Mouse (Mus musculus) MEL (cell line): ENCODE measurements around the gene Fam173b. TPM values are rescaled to one million over a fixed set of nuclear protein-coding genes. Genes with fewer than 3 reads are reported as not detected.

Experiments
- DNase-seq: peaks from one replicate; pipeline ENCODE4 v3.0.0; 2011; ENCODE audit warnings: low read depth, low spot score
- H3K27ac ChIP-seq: 2 replicates; pipeline ENCODE4 v1.5.1; 2012; ENCODE audit warnings: low read depth, mild to moderate bottlenecking, control low read depth, low read length, moderate library complexity; ENCODE audit not compliant: control insufficient read depth
- H3K27me3 ChIP-seq, 2 experiments: fragments of 150-350 bp in 1 of 2; sonication (generic) in 1 of 2; 2 replicates each; pipeline ENCODE4 v1.6.1; 2012; ENCODE audit warnings: low read length in 2 of 2, mild to moderate bottlenecking in 2 of 2, improper control_type of control experiment in 1 of 2, moderate library complexity in 1 of 2; ENCODE audit not compliant: insufficient read depth in 2 of 2, control insufficient read depth in 1 of 2
- H3K36me3 ChIP-seq, 2 experiments: 2 replicates each; pipeline ENCODE4 v1.6.1; 2012 to 2014; ENCODE audit warnings: low read length in 2 of 2, improper control_type of control experiment in 1 of 2, inconsistent platforms in 1 of 2, mild to moderate bottlenecking in 1 of 2; ENCODE audit not compliant: insufficient read depth in 2 of 2, control insufficient read depth in 1 of 2
- H3K4me1 ChIP-seq, 2 experiments: fragments of 150-350 bp in 1 of 2; sonication (generic) in 1 of 2; 2 replicates each; pipeline ENCODE4 v1.6.1; 2012; ENCODE audit warnings: low read length in 2 of 2, improper control_type of control experiment in 1 of 2, mild to moderate bottlenecking in 1 of 2; ENCODE audit not compliant: insufficient read depth in 2 of 2, control insufficient read depth in 1 of 2
- H3K4me3 ChIP-seq, 2 experiments: fragments of 150-350 bp in 1 of 2; sonication (generic) in 1 of 2; 2 replicates each; pipeline ENCODE4 v1.5.1; 2012; ENCODE audit warnings: low read depth in 2 of 2, low read length in 2 of 2, mild to moderate bottlenecking in 2 of 2, moderate library complexity in 2 of 2, control low read depth in 1 of 2, improper control_type of control experiment in 1 of 2; ENCODE audit not compliant: control insufficient read depth in 1 of 2, insufficient read depth in 1 of 2
- H3K79me2 ChIP-seq: 2 replicates; pipeline ENCODE4 v1.6.1; 2012; ENCODE audit warnings: mild to moderate bottlenecking, low read length, moderate library complexity; ENCODE audit not compliant: control insufficient read depth, poor library complexity, insufficient read depth
- H3K9ac ChIP-seq: 2 replicates; pipeline ENCODE4 v1.6.1; 2012; ENCODE audit warnings: low read depth, mild to moderate bottlenecking, control low read depth, low read length, moderate library complexity; ENCODE audit not compliant: control insufficient read depth, poor library complexity, severe bottlenecking
- H3K9me3 ChIP-seq: fragments of 150-350 bp; sonication (generic); replicated peaks from 2 replicates; pipeline ENCODE4 v1.6.1; 2012; ENCODE audit warnings: mild to moderate bottlenecking, low read length, improper control_type of control experiment, moderate library complexity; ENCODE audit not compliant: insufficient read depth
- BHLHE40 ChIP-seq: IDR thresholded peaks from 2 replicates; pipeline ENCODE4 v1.6.1; 2012; ENCODE audit warnings: low read depth, mild to moderate bottlenecking, inconsistent platforms, low read length, improper control_type of control experiment, borderline replicate concordance
- CHD1 ChIP-seq: IDR thresholded peaks from 2 replicates; pipeline ENCODE4 v1.6.1; 2012; ENCODE audit warnings: low read depth, mild to moderate bottlenecking, inconsistent platforms, low read length, improper control_type of control experiment
- CHD2 ChIP-seq: IDR thresholded peaks from 2 replicates; pipeline ENCODE4 v1.6.1; 2011; ENCODE audit warnings: low read length, improper control_type of control experiment
- CTCF ChIP-seq, 3 experiments: IDR thresholded peaks in 2 of 3; conservative IDR thresholded peaks in 1 of 3; 2 replicates each; pipeline ENCODE4 v1.5.1; 2011 to 2012; ENCODE audit warnings: low read length in 3 of 3, low read depth in 2 of 3, mild to moderate bottlenecking in 2 of 3, improper control_type of control experiment in 1 of 3, inconsistent platforms in 1 of 3, mixed read lengths in 1 of 3, moderate library complexity in 1 of 3; ENCODE audit not compliant: control insufficient read depth in 1 of 3, insufficient read depth in 1 of 3, poor library complexity in 1 of 3, severe bottlenecking in 1 of 3
- E2F4 ChIP-seq: IDR thresholded peaks from 2 replicates; pipeline ENCODE4 v1.6.1; 2011; ENCODE audit warnings: low read depth, low read length, improper control_type of control experiment, borderline replicate concordance
- ELF1 ChIP-seq: IDR thresholded peaks from 2 replicates; pipeline ENCODE4 v1.6.1; 2014; ENCODE audit warnings: low read depth, mild to moderate bottlenecking, inconsistent platforms, low read length, improper control_type of control experiment, moderate library complexity
- EP300 ChIP-seq, 2 experiments: IDR thresholded peaks; 2 replicates each; pipeline ENCODE4 v1.6.1; 2011; ENCODE audit warnings: improper control_type of control experiment in 2 of 2, low read length in 2 of 2, low read depth in 1 of 2, mild to moderate bottlenecking in 1 of 2
- ETS1 ChIP-seq: IDR thresholded peaks from 2 replicates; pipeline ENCODE4 v1.6.1; 2012; ENCODE audit warnings: low read depth, mild to moderate bottlenecking, inconsistent platforms, low read length, improper control_type of control experiment, moderate library complexity
- GABPA ChIP-seq: IDR thresholded peaks from 2 replicates; pipeline ENCODE4 v1.6.1; 2012; ENCODE audit warnings: low read depth, mild to moderate bottlenecking, inconsistent platforms, low read length, improper control_type of control experiment, moderate library complexity
- GATA1 ChIP-seq: IDR thresholded peaks from 2 replicates; pipeline ENCODE4 v1.6.1; 2011; ENCODE audit warnings: low read depth, low read length, improper control_type of control experiment
- KAT2A ChIP-seq: conservative IDR thresholded peaks from 2 replicates; pipeline ENCODE4 v1.6.1; 2012; ENCODE audit warnings: low read depth, low read length, improper control_type of control experiment, inconsistent platforms
- MAX ChIP-seq: IDR thresholded peaks from 2 replicates; pipeline ENCODE4 v1.6.1; 2011; ENCODE audit warnings: low read length, improper control_type of control experiment
- MAZ ChIP-seq: IDR thresholded peaks from 2 replicates; pipeline ENCODE4 v1.6.1; 2012; ENCODE audit warnings: low read depth, mild to moderate bottlenecking, inconsistent platforms, low read length, improper control_type of control experiment
- MEF2A ChIP-seq: IDR thresholded peaks from 2 replicates; pipeline ENCODE4 v1.6.1; 2014; ENCODE audit warnings: low read depth, mild to moderate bottlenecking, inconsistent platforms, low read length, improper control_type of control experiment; ENCODE audit not compliant: poor library complexity, insufficient replicate concordance, severe bottlenecking; ENCODE audit errors: extremely low read depth
- MXI1 ChIP-seq: IDR thresholded peaks from 2 replicates; pipeline ENCODE4 v1.6.1; 2011; ENCODE audit warnings: mild to moderate bottlenecking, low read depth, low read length, improper control_type of control experiment
- MYB ChIP-seq: IDR thresholded peaks from 2 replicates; pipeline ENCODE4 v1.6.1; 2011; ENCODE audit warnings: mild to moderate bottlenecking, low read depth, low read length, improper control_type of control experiment
- MYC ChIP-seq: IDR thresholded peaks from 2 replicates; pipeline ENCODE4 v1.6.1; 2011; ENCODE audit warnings: low read depth, mild to moderate bottlenecking, low read length, improper control_type of control experiment, moderate library complexity
- NRF1 ChIP-seq: IDR thresholded peaks from 2 replicates; pipeline ENCODE4 v1.6.1; 2014; ENCODE audit warnings: low read depth, mild to moderate bottlenecking, inconsistent platforms, low read length, improper control_type of control experiment, moderate library complexity; ENCODE audit not compliant: poor library complexity, insufficient read depth, severe bottlenecking
- POLR2A ChIP-seq, 2 experiments: IDR thresholded peaks; 2 replicates each; pipeline ENCODE4 v1.6.1; 2011 to 2012; ENCODE audit warnings: low read length in 2 of 2, mild to moderate bottlenecking in 2 of 2, control low read depth in 1 of 2, improper control_type of control experiment in 1 of 2, low read depth in 1 of 2, moderate library complexity in 1 of 2; ENCODE audit not compliant: control insufficient read depth in 1 of 2, insufficient read depth in 1 of 2, poor library complexity in 1 of 2
- POLR2AphosphoS2 ChIP-seq: IDR thresholded peaks from 2 replicates; pipeline ENCODE4 v1.6.1; 2011; ENCODE audit warnings: low read length, improper control_type of control experiment
- POLR2AphosphoS5 ChIP-seq: IDR thresholded peaks from 2 replicates; pipeline ENCODE4 v1.6.1; 2012; ENCODE audit warnings: low read depth, borderline replicate concordance, mild to moderate bottlenecking, inconsistent platforms, low read length, moderate library complexity, mixed read lengths
- RAD21 ChIP-seq: IDR thresholded peaks from 2 replicates; pipeline ENCODE4 v1.6.1; 2011; ENCODE audit warnings: mild to moderate bottlenecking, low read depth, low read length, improper control_type of control experiment
- RCOR1 ChIP-seq: IDR thresholded peaks from 2 replicates; pipeline ENCODE4 v1.6.1; 2012; ENCODE audit warnings: low read depth, mild to moderate bottlenecking, inconsistent platforms, low read length, improper control_type of control experiment
- SIN3A ChIP-seq: IDR thresholded peaks from 2 replicates; pipeline ENCODE4 v1.6.1; 2012; ENCODE audit warnings: low read length, improper control_type of control experiment, inconsistent platforms
- SMC3 ChIP-seq: IDR thresholded peaks from 2 replicates; pipeline ENCODE4 v1.6.1; 2011; ENCODE audit warnings: low read depth, low read length, improper control_type of control experiment
- TAL1 ChIP-seq: IDR thresholded peaks from 2 replicates; pipeline ENCODE4 v1.6.1; 2012; ENCODE audit warnings: mild to moderate bottlenecking, inconsistent platforms, low read length, moderate library complexity, mixed read lengths
- TCF12 ChIP-seq: IDR thresholded peaks from 2 replicates; pipeline ENCODE4 v1.6.1; 2014; ENCODE audit warnings: low read depth, mild to moderate bottlenecking, inconsistent platforms, low read length, improper control_type of control experiment, moderate library complexity
- USF2 ChIP-seq, 2 experiments: IDR thresholded peaks; 2 replicates each; pipeline ENCODE4 v1.6.1; 2011 to 2012; ENCODE audit warnings: improper control_type of control experiment in 2 of 2, low read length in 2 of 2, borderline replicate concordance in 1 of 2, inconsistent platforms in 1 of 2, low read depth in 1 of 2, mild to moderate bottlenecking in 1 of 2; ENCODE audit not compliant: insufficient read depth in 1 of 2
- ZKSCAN1 ChIP-seq: IDR thresholded peaks from 2 replicates; pipeline ENCODE4 v1.6.1; 2012; ENCODE audit warnings: low read depth, mild to moderate bottlenecking, inconsistent platforms, low read length, improper control_type of control experiment, moderate library complexity
- ZMIZ1 ChIP-seq: IDR thresholded peaks from 2 replicates; pipeline ENCODE4 v1.6.1; 2012; ENCODE audit warnings: low read depth, mild to moderate bottlenecking, inconsistent platforms, low read length, improper control_type of control experiment, moderate library complexity
- ZNF384 ChIP-seq: IDR thresholded peaks from 2 replicates; pipeline ENCODE4 v1.6.1; 2012; ENCODE audit warnings: low read depth, mild to moderate bottlenecking, inconsistent platforms, low read length, improper control_type of control experiment
- polyA plus RNA-seq, 2 experiments: library from polyadenylated mRNA; stranded (reverse) in 1 of 2; unstranded in 1 of 2; fragments of >175 nt in 1 of 2; fragments of >200 nt in 1 of 2; gene quantifications; 2 replicates each; pipeline versions ENCODE4 v1.2.1 to v1.2.4; 2012; ENCODE audit warnings: low replicate concordance in 2 of 2, low read depth in 1 of 2; ENCODE audit not compliant: insufficient read length in 2 of 2, insufficient read depth in 1 of 2, missing spikeins in 1 of 2
- total RNA-seq: library from RNA; depleted of rRNA; stranded (reverse); fragments of 300-350 nt; gene quantifications from 2 replicates; pipeline ENCODE4 v1.2.3, GENCODE M21; 2012

The Fam173b gene
- total and polyA plus RNA-seq, 3 experiments = 21.0 to 29.2 TPM; not detected in 1

GRCm38 (mm10) chr15:31561976-31562375 is 39.7 kb upstream of the Fam173b start:
- DNase-seq = no peak
- peaks cover 0 to 2% of the 10 kb centered on the region in 2 experiments; a peak in 1 of 4 replicates for H3K36me3 ChIP-seq
- no peak overlapping the region for H3K9ac ChIP-seq
- TF ChIP-seq ZNF384 (no peak), E2F4 (no peak), POLR2AphosphoS2 (no peak), POLR2A (IDR thresholded peaks at IDR 0.05; ENCODE audit: control insufficient read depth in 1 of 2, insufficient read depth in 1 of 2, low read depth in 1 of 2, low read length in 2 of 2, poor library complexity in 1 of 2) (no peak), TAL1 (no peak), SMC3 (no peak), MAX (no peak), CTCF (IDR thresholded peaks at IDR 0.05 in 2 of 3, conservative IDR thresholded peaks at IDR 0.05 in 1 of 3; ENCODE audit: control insufficient read depth in 1 of 3, insufficient read depth in 1 of 3, low read depth in 2 of 3, low read length in 3 of 3, poor library complexity in 1 of 3, severe bottlenecking in 1 of 3) (no peak), MYB (no peak), MAZ (no peak), GABPA (no peak), EP300 (IDR thresholded peaks at IDR 0.05; ENCODE audit: low read depth in 1 of 2, low read length in 2 of 2) (no peak), ELF1 (no peak), POLR2AphosphoS5 (no peak), CHD1 (no peak), ETS1 (no peak), CHD2 (no peak), ZKSCAN1 (no peak), KAT2A (no peak), SIN3A (no peak)
- no peaks in the 10 kb centered on the region for H3K27me3 ChIP-seq
- H3K9me3 ChIP-seq = no peaks in the 10 kb centered on the region
- H3K4me1 ChIP-seq = peaks cover 0 to 9% of the 10 kb centered on the region in 2 experiments; a peak in 2 of 4 replicates
- no peaks in the 10 kb centered on the region for H3K79me2 ChIP-seq
- no peak overlapping the region for H3K27ac ChIP-seq
- H3K4me3 ChIP-seq = no peak overlapping the region

GRCm38 (mm10) chr15:31562847-31563246 is 38.8 kb upstream of the Fam173b start:
- H3K79me2 ChIP-seq = no peaks in the 10 kb centered on the region
- H3K4me1 ChIP-seq = peaks cover 0 to 9% of the 10 kb centered on the region in 2 experiments; a peak in 2 of 4 replicates
- no peak overlapping the region for H3K9ac ChIP-seq
- H3K27me3 ChIP-seq = no peaks in the 10 kb centered on the region
- H3K36me3 ChIP-seq = peaks cover 0 to 2% of the 10 kb centered on the region in 2 experiments; a peak in 1 of 4 replicates
- peak; percentile 48 for DNase-seq
- H3K4me3 ChIP-seq = no peak overlapping the region
- no peaks in the 10 kb centered on the region for H3K9me3 ChIP-seq
- no peak overlapping the region for H3K27ac ChIP-seq
- no peak for TF ChIP-seq POLR2AphosphoS5
- TF ChIP-seq E2F4 = no peak
- TF ChIP-seq ZNF384 = peak; percentile 36
- no peak for TF ChIP-seq ZMIZ1
- TF ChIP-seq MYB = no peak
- peak; percentile 42; the same call in 1 of the 2 replicates for TF ChIP-seq GATA1
- TF ChIP-seq BHLHE40 = no peak
- TF ChIP-seq USF2 (IDR thresholded peaks at IDR 0.05; ENCODE audit: borderline replicate concordance in 1 of 2, insufficient read depth in 1 of 2, low read depth in 1 of 2, low read length in 2 of 2) = no peak
- no peak for TF ChIP-seq RCOR1
- peak in 1 of 2 experiments; percentile 40; a peak in 2 of 4 replicates for TF ChIP-seq EP300 (IDR thresholded peaks at IDR 0.05; ENCODE audit: low read depth in 1 of 2, low read length in 2 of 2)
- no peak for TF ChIP-seq POLR2AphosphoS2
- TF ChIP-seq MEF2A = no peak
- TF ChIP-seq NRF1 = no peak
- TF ChIP-seq TCF12 = peak; percentile 43; the same call in 1 of the 2 replicates
- peak; percentile 31 for TF ChIP-seq TAL1
- no peak for TF ChIP-seq SMC3
- no peak for TF ChIP-seq ZKSCAN1
- TF ChIP-seq MYC = no peak
- TF ChIP-seq SIN3A = no peak
- no peak for TF ChIP-seq MXI1
- TF ChIP-seq RAD21 = no peak
- TF ChIP-seq ELF1 = no peak
